Mouse (Mus musculus) midbrain, embryonic 13.5 days (tissue): ENCODE data around the gene Vmn2r96. TPM values are rescaled to one million over a fixed set of nuclear protein-coding genes. Genes with fewer than 3 reads are reported as not detected.
"Not testable (repeated sequence)": the region's sequence is repeated elsewhere in the genome, so short reads cannot be mapped to it uniquely, and the experiment has no call there.

Experiments used
- ATAC-seq: fragments of 200-750 bp; cut with Nextera tagmentation; 2 replicates; pipeline ENCODE4 v1.8.0; 2017; ENCODE audit warnings: mild to moderate bottlenecking, moderate TSS enrichment, moderate library complexity
- H3K27ac ChIP-seq: fragments of 300-500 bp; sonication (generic); 2 replicates; pipeline ENCODE4 v1.5.1; 2015; ENCODE audit warnings: inconsistent platforms, mild to moderate bottlenecking, moderate library complexity
- H3K27me3 ChIP-seq: fragments of 300-500 bp; sonication (generic); 2 replicates; pipeline ENCODE4 v1.6.1; 2015; ENCODE audit warnings: mild to moderate bottlenecking, inconsistent platforms
- H3K36me3 ChIP-seq: fragments of 300-500 bp; sonication (generic); 2 replicates; pipeline ENCODE4 v1.6.1; 2015; ENCODE audit warnings: mild to moderate bottlenecking, inconsistent platforms
- H3K4me1 ChIP-seq: fragments of 300-500 bp; sonication (generic); replicated peaks from 2 replicates; pipeline ENCODE4 v1.6.1; 2015; ENCODE audit warnings: inconsistent platforms
- H3K4me2 ChIP-seq: fragments of 300-500 bp; sonication (generic); replicated peaks from 2 replicates; pipeline ENCODE4 v1.6.1; 2015; ENCODE audit warnings: moderate library complexity, mild to moderate bottlenecking, inconsistent platforms
- H3K4me3 ChIP-seq: fragments of 300-500 bp; sonication (generic); replicated peaks from 2 replicates; pipeline ENCODE4 v1.5.1; 2015; ENCODE audit warnings: mild to moderate bottlenecking, inconsistent platforms
- H3K9ac ChIP-seq: fragments of 300-500 bp; sonication (generic); replicated peaks from 2 replicates; pipeline ENCODE4 v1.6.1; 2015; ENCODE audit warnings: mild to moderate bottlenecking, inconsistent platforms
- H3K9me3 ChIP-seq: fragments of 300-500 bp; sonication (generic); 2 replicates; pipeline ENCODE4 v1.6.1; 2016; ENCODE audit warnings: mild to moderate bottlenecking, inconsistent platforms
- WGBS: fragments of 180-500 bp; shearing (Covaris S2); methylation state at CpG from one replicate; pipeline ENCODE4 v1.1.7; 2015; 5-methylcytosine and 5-hydroxymethylcytosine counted together
- polyA plus RNA-seq: library from polyadenylated mRNA; unstranded; fragments of >200 nt; fragmentation: Nextera tagmentation; extraction: Ambion mirVana; gene quantifications from 2 replicates; pipeline ENCODE4 v1.2.1, GENCODE M21; 2015

Gene Vmn2r96
- not detected in 2 replicates for polyA plus RNA-seq

- WGBS = 85% methylated on average over 1 of the region's 1 CpGs
- not testable (repeated sequence) for H3K36me3 ChIP-seq, ATAC-seq, H3K4me3 ChIP-seq, H3K27me3 ChIP-seq, H3K27ac ChIP-seq, H3K4me1 ChIP-seq, H3K4me2 ChIP-seq, H3K9ac ChIP-seq
- H3K9me3 ChIP-seq = peaks cover 14% of the 10 kb centered on the region
These were observed at the start of gene Vmn2r96 for GRCm38 (mm10) chr17:18572851-18573250. Vmn2r96 (plus strand) TSS chr17:18573151.

GRCm38 (mm10) chr17:18523371-18523770 is 49.6 kb upstream of the Vmn2r96 start:
- Histone ChIP-seq H3K9me3 (peaks cover 40% of the 10 kb centered on the region), H3K9ac (no peak overlapping the region), H3K4me3 (no peak overlapping the region), H3K27me3 (no peaks in the 10 kb centered on the region), H3K27ac (no peak overlapping the region), H3K4me2 (no peak overlapping the region), H3K36me3 (no peaks in the 10 kb centered on the region), H3K4me1 (no peaks in the 10 kb centered on the region)
- no peak for ATAC-seq

- 65% methylated on average over 1 of the region's 1 CpGs for whole genome bisulfite sequencing
- Histone ChIP-seq H3K9me3 (peaks cover 35% of the 10 kb centered on the region), H3K27ac (no peak overlapping the region), H3K4me2 (no peak overlapping the region), H3K36me3 (no peaks in the 10 kb centered on the region), H3K4me1 (no peaks in the 10 kb centered on the region), H3K9ac (no peak overlapping the region), H3K27me3 (no peaks in the 10 kb centered on the region), H3K4me3 (no peak overlapping the region)
- ATAC-seq = no peak
These were observed 49.0 kb upstream of the Vmn2r96 start for GRCm38 (mm10) chr17:18523991-18524390.

- H3K4me2 ChIP-seq, H3K9ac ChIP-seq, H3K4me3 ChIP-seq, ATAC-seq, H3K4me1 ChIP-seq, H3K27me3 ChIP-seq, H3K36me3 ChIP-seq, H3K27ac ChIP-seq: not testable (repeated sequence)
- H3K9me3 ChIP-seq = peaks cover 56% of the 10 kb centered on the region
- WGBS = 93% methylated on average over 31 of the region's 31 CpGs
These were observed 14.5 kb upstream of the Vmn2r96 start for GRCm38 (mm10) chr17:18558212-18559158.

GRCm38 (mm10) chr17:18566186-18566585 is 6.8 kb upstream of the Vmn2r96 start:
- not testable (repeated sequence) for H3K4me3 ChIP-seq, H3K36me3 ChIP-seq, H3K27ac ChIP-seq, H3K4me1 ChIP-seq, ATAC-seq, H3K9ac ChIP-seq, H3K27me3 ChIP-seq, H3K4me2 ChIP-seq
- H3K9me3 ChIP-seq = peaks cover 29% of the 10 kb centered on the region
- WGBS = 92% methylated on average over 17 of the region's 17 CpGs

- not testable (repeated sequence) for ATAC-seq, H3K27ac ChIP-seq, H3K4me3 ChIP-seq, H3K27me3 ChIP-seq, H3K4me1 ChIP-seq, H3K36me3 ChIP-seq, H3K4me2 ChIP-seq, H3K9ac ChIP-seq
- 89% methylated on average over 6 of the region's 6 CpGs for WGBS
- peaks cover 42% of the 10 kb centered on the region for H3K9me3 ChIP-seq
These were observed 42.2 kb downstream of the Vmn2r96 start for GRCm38 (mm10) chr17:18615151-18615550.

- no peak for ATAC-seq
- Histone ChIP-seq H3K4me1 (no peaks in the 10 kb centered on the region), H3K9ac (no peak overlapping the region), H3K27ac (no peak overlapping the region), H3K27me3 (no peaks in the 10 kb centered on the region), H3K9me3 (peaks cover under 1% of the 10 kb centered on the region), H3K4me2 (no peak overlapping the region), H3K36me3 (no peaks in the 10 kb centered on the region), H3K4me3 (no peak overlapping the region)
These were observed 53.6 kb downstream of the Vmn2r96 start for GRCm38 (mm10) chr17:18626532-18626931.

Other genes with a start within 250 kb of the Vmn2r96 start
- gene Vmn2r95, start 149.1 kb upstream of the Vmn2r96 start, polyA plus RNA-seq = not detected in 2 replicates